Mouse (Mus musculus): ENCODE measurements around the gene Prdm11. TPM values are rescaled to one million over a fixed set of nuclear protein-coding genes. Genes with fewer than 3 reads are reported as not detected.

The Prdm11 gene
- total and polyA plus RNA-seq, 3 experiments, result 33.8 to 122 (median 87.1) TPM

- TF ChIP-seq POLR2AphosphoS5 (IDR thresholded peaks at IDR 0.05; ENCODE audit: insufficient replicate concordance, low read depth, low read length), result no peak
- no peak for TF ChIP-seq GATA1 (IDR thresholded peaks at IDR 0.05; ENCODE audit: borderline replicate concordance, low read length)
- no peak for TF ChIP-seq GATA2 (IDR thresholded peaks at IDR 0.05; ENCODE audit: borderline replicate concordance, low read depth, low read length)
- TF ChIP-seq TAL1 (conservative IDR thresholded peaks at IDR 0.05; ENCODE audit: low read depth, low read length), result no peak
- no peak for TF ChIP-seq CTCF (IDR thresholded peaks at IDR 0.05; ENCODE audit: low read depth, low read length)
- DNase-seq (ENCODE audit: low spot score), result no peak
- Histone ChIP-seq H3K27me3 (ENCODE audit: insufficient read depth, low read length) (peaks cover 31% of the 10 kb centered on the region), H3K36me3 (replicated peaks) (no peaks in the 10 kb centered on the region), H3K9me3 (replicated peaks) (no peaks in the 10 kb centered on the region), H3K4me1 (ENCODE audit: insufficient read depth, low read depth, low read length) (no peaks in the 10 kb centered on the region), H3K4me3 (ENCODE audit: low read depth, low read length) (no peak overlapping the region)
- ATAC-seq (ENCODE audit: extremely low read depth, insufficient number of reproducible peaks, low FRiP score, poor library complexity, severe bottlenecking), result no peak
Measured at GRCm38 (mm10) chr2:93084481-93084880, 38.5 kb upstream of the Prdm11 start.

- Histone ChIP-seq H3K4me1 (ENCODE audit: insufficient read depth, low read depth, low read length) (no peaks in the 10 kb centered on the region), H3K4me3 (ENCODE audit: low read depth, low read length) (no peak overlapping the region), H3K36me3 (replicated peaks) (no peaks in the 10 kb centered on the region), H3K27me3 (ENCODE audit: insufficient read depth, low read length) (peaks cover 28% of the 10 kb centered on the region), H3K9me3 (replicated peaks) (no peaks in the 10 kb centered on the region)
- TF ChIP-seq TAL1 (conservative IDR thresholded peaks at IDR 0.05; ENCODE audit: low read depth, low read length) (no peak), POLR2AphosphoS5 (IDR thresholded peaks at IDR 0.05; ENCODE audit: insufficient replicate concordance, low read depth, low read length) (no peak), GATA2 (IDR thresholded peaks at IDR 0.05; ENCODE audit: borderline replicate concordance, low read depth, low read length) (no peak), GATA1 (IDR thresholded peaks at IDR 0.05; ENCODE audit: borderline replicate concordance, low read length) (no peak), CTCF (IDR thresholded peaks at IDR 0.05; ENCODE audit: low read depth, low read length) (no peak)
- ATAC-seq (ENCODE audit: extremely low read depth, insufficient number of reproducible peaks, low FRiP score, poor library complexity, severe bottlenecking), result no peak
- DNase-seq (ENCODE audit: low spot score), result no peak
Measured at GRCm38 (mm10) chr2:93083317-93083716, 37.4 kb upstream of the Prdm11 start.

GRCm38 (mm10) chr2:93082846-93083245, 36.9 kb upstream of the Prdm11 start:
- no peak overlapping the region for H3K4me3 ChIP-seq (ENCODE audit: low read depth, low read length)
- no peaks in the 10 kb centered on the region for H3K36me3 ChIP-seq (replicated peaks)
- no peak for ATAC-seq (ENCODE audit: extremely low read depth, insufficient number of reproducible peaks, low FRiP score, poor library complexity, severe bottlenecking)
- H3K4me1 ChIP-seq (ENCODE audit: insufficient read depth, low read depth, low read length), result no peaks in the 10 kb centered on the region
- TF ChIP-seq GATA1 (IDR thresholded peaks at IDR 0.05; ENCODE audit: borderline replicate concordance, low read length) (no peak), CTCF (IDR thresholded peaks at IDR 0.05; ENCODE audit: low read depth, low read length) (no peak), GATA2 (IDR thresholded peaks at IDR 0.05; ENCODE audit: borderline replicate concordance, low read depth, low read length) (no peak), POLR2AphosphoS5 (IDR thresholded peaks at IDR 0.05; ENCODE audit: insufficient replicate concordance, low read depth, low read length) (no peak), TAL1 (conservative IDR thresholded peaks at IDR 0.05; ENCODE audit: low read depth, low read length) (no peak)
- H3K9me3 ChIP-seq (replicated peaks), result no peaks in the 10 kb centered on the region
- no peak for DNase-seq (ENCODE audit: low spot score)
- peaks cover 27% of the 10 kb centered on the region for H3K27me3 ChIP-seq (ENCODE audit: insufficient read depth, low read length)

- Histone ChIP-seq H3K4me3 (ENCODE audit: low read depth, low read length) (no peak overlapping the region), H3K36me3 (replicated peaks) (no peaks in the 10 kb centered on the region), H3K9me3 (replicated peaks) (no peaks in the 10 kb centered on the region), H3K4me1 (ENCODE audit: insufficient read depth, low read depth, low read length) (no peaks in the 10 kb centered on the region), H3K27me3 (ENCODE audit: insufficient read depth, low read length) (peaks cover 30% of the 10 kb centered on the region)
- DNase-seq (ENCODE audit: low spot score) (no peak), ATAC-seq (ENCODE audit: extremely low read depth, insufficient number of reproducible peaks, low FRiP score, poor library complexity, severe bottlenecking) (no peak)
- TF ChIP-seq GATA2 (IDR thresholded peaks at IDR 0.05; ENCODE audit: borderline replicate concordance, low read depth, low read length) (no peak), CTCF (IDR thresholded peaks at IDR 0.05; ENCODE audit: low read depth, low read length) (no peak), POLR2AphosphoS5 (IDR thresholded peaks at IDR 0.05; ENCODE audit: insufficient replicate concordance, low read depth, low read length) (no peak), TAL1 (conservative IDR thresholded peaks at IDR 0.05; ENCODE audit: low read depth, low read length) (no peak), GATA1 (IDR thresholded peaks at IDR 0.05; ENCODE audit: borderline replicate concordance, low read length) (no peak)
Measured at GRCm38 (mm10) chr2:93080871-93081608, 35.1 kb upstream of the Prdm11 start.

- H3K27me3 ChIP-seq (ENCODE audit: insufficient read depth, low read length), result peaks cover 22% of the 10 kb centered on the region
- TF ChIP-seq GATA1 (IDR thresholded peaks at IDR 0.05; ENCODE audit: borderline replicate concordance, low read length) (no peak), TAL1 (conservative IDR thresholded peaks at IDR 0.05; ENCODE audit: low read depth, low read length) (no peak), CTCF (IDR thresholded peaks at IDR 0.05; ENCODE audit: low read depth, low read length) (no peak)
- DNase-seq (ENCODE audit: low spot score), result no peak
Measured at GRCm38 (mm10) chr2:93079394-93079793, 33.4 kb upstream of the Prdm11 start.

GRCm38 (mm10) chr2:93076578-93076955, 30.6 kb upstream of the Prdm11 start:
- no peaks in the 10 kb centered on the region for H3K36me3 ChIP-seq (replicated peaks)
- no peak for DNase-seq (ENCODE audit: low spot score)
- peaks cover 19% of the 10 kb centered on the region; the same call in 1 of the 2 replicates for H3K27me3 ChIP-seq (ENCODE audit: insufficient read depth, low read length)
- no peak for ATAC-seq (ENCODE audit: extremely low read depth, insufficient number of reproducible peaks, low FRiP score, poor library complexity, severe bottlenecking)
- H3K4me3 ChIP-seq (ENCODE audit: low read depth, low read length), result no peak overlapping the region
- H3K9me3 ChIP-seq (replicated peaks), result no peaks in the 10 kb centered on the region
- TF ChIP-seq TAL1 (conservative IDR thresholded peaks at IDR 0.05; ENCODE audit: low read depth, low read length) (no peak), POLR2AphosphoS5 (IDR thresholded peaks at IDR 0.05; ENCODE audit: insufficient replicate concordance, low read depth, low read length) (no peak), CTCF (IDR thresholded peaks at IDR 0.05; ENCODE audit: low read depth, low read length) (no peak), GATA1 (IDR thresholded peaks at IDR 0.05; ENCODE audit: borderline replicate concordance, low read length) (no peak)
- H3K4me1 ChIP-seq (ENCODE audit: insufficient read depth, low read depth, low read length), result peaks cover 3% of the 10 kb centered on the region; the same call in 1 of the 2 replicates

More at GRCm38 (mm10) chr2:93079394-93079793, 33.4 kb upstream of the Prdm11 start:
- Histone ChIP-seq H3K4me1 (ENCODE audit: insufficient read depth, low read depth, low read length) (peaks cover 3% of the 10 kb centered on the region; the same call in 1 of the 2 replicates), H3K9me3 (replicated peaks) (no peaks in the 10 kb centered on the region), H3K4me3 (ENCODE audit: low read depth, low read length) (no peak overlapping the region), H3K36me3 (replicated peaks) (no peaks in the 10 kb centered on the region)
- no peak for ATAC-seq (ENCODE audit: extremely low read depth, insufficient number of reproducible peaks, low FRiP score, poor library complexity, severe bottlenecking)

Measured in G1E (cell line).